Mouse (Mus musculus) megakaryocyte progenitor cell, adult 5-6 weeks (primary cell): ENCODE measurements around the gene Mapre3. TPM values are rescaled to one million over a fixed set of nuclear protein-coding genes. Genes with fewer than 3 reads are reported as not detected.

Source experiments
- ATAC-seq: replicated peaks from 2 replicates; pipeline ENCODE4 v1.8.0; 2016; ENCODE audit warnings: mild to moderate bottlenecking, moderate TSS enrichment, inconsistent platforms; ENCODE audit not compliant: poor library complexity
- total RNA-seq, 2 experiments: library from RNA; stranded (forward) in 1 of 2; stranded (reverse) in 1 of 2; fragments of 157-497, 149-512 nt in 1 of 2; fragments of 200-1000 nt in 1 of 2; gene quantifications; 2 replicates each; pipeline versions ENCODE4 v1.2.3 to v1.2.4; 2015 to 2017

Mapre3 gene
- total RNA-seq (2015) (0.27 TPM in 1 of 2 replicates, not detected in the other), total RNA-seq (2017) (not detected in 2 replicates)

DNA sequence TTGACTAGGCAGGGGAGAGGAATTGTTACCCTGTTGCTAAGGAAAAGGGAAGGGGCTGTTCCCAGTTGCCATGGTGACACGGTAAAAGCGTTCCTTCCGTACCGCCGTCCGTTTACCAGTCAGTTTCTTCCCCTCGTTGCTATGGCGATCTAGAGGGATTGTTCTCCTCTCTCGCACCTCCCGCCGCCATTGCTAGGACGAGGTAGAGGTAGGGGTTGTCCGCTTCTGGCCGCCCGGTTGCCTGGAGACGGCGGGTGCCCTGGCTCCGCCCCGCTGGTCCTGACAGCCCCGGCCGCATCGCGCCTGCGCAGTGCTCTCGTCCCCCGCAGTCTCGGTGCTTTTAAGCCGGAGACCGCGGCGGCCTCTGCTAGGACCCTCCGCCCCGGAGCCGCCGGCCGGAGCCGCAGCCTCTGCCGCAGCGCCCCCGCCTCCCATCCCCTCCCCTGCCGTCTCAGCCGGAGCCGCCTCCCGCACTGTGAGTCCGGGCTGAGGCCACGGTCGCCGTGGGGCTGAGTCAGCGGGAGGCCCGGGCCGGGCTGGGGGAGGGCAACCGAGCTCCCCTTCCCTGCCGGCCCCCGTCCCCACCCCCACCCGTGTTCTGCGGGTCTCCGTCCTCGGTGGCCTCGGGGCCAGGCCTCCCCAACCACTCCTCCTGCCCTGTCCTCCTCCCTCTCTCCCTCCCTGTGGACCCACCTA, at the start of gene Mapre3:
Gene Mapre3, plus strand, starts transcription at position 218 of the 696 bp plus-strand sequence.
- peak; percentile 69 for ATAC-seq

GRCm38 (mm10) chr5:30765596-30766370, 48.7 kb upstream of the Mapre3 start:
- no peak for ATAC-seq

DNA sequence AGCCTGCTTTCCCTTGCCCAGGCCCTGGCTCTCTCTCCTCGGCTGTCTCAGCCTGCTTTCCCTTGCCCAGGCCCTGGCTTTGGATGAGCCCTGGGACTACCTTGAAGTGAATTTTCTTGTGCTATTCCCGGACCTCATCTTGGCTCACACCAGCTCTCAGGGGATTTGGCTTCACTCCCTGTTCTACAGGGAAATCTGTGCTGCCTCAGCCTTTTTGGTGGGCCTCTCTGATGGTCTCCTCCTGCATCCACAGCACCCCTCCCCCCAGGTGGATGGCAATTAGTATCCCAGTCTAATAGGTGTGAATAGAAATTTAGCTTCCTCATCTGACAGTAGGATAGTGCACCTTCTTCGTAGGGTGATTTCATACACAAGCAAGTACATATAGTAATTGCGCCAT, 46.4 kb upstream of the Mapre3 start:
- no peak for ATAC-seq

DNA sequence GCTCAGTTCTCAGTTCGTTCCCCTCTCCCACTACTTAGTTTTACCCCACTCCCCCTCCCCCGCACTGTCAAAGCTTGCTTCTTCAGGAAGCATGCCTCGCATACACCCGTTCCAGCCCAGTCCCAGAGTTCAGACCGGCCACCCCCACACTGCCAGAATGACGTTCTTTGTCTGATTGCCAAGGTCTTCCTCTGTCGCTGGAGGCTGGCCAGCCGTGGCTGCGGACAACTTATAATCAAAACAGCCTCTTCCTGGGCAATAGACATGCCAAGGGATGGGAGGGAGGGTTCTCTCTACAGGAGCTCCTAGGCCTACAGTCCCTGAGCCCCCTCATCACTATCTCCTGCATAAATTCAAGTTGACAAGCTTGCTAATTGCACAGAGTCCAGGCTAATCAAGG, 45.8 kb upstream of the Mapre3 start:
- ATAC-seq = no peak

DNA sequence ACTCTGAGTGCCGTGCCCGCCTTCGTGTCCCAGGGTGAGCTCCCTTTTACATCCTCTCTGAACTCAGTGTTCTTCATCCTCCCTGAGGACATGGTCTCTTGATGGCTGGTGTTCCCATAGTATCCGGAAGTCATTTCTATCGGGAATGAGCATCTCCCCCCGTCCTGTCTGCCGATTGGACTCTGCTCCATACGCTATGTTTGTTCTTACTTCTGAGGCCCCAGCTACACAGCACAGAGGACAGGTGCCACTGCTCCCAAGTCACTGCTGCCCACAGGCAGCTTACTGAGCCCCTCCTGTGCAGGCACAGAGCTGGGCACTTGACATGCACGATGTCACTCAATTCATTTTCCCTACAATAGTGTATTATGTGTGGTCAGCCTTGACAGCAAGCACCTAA, 45.4 kb upstream of the Mapre3 start:
- ATAC-seq = no peak

DNA sequence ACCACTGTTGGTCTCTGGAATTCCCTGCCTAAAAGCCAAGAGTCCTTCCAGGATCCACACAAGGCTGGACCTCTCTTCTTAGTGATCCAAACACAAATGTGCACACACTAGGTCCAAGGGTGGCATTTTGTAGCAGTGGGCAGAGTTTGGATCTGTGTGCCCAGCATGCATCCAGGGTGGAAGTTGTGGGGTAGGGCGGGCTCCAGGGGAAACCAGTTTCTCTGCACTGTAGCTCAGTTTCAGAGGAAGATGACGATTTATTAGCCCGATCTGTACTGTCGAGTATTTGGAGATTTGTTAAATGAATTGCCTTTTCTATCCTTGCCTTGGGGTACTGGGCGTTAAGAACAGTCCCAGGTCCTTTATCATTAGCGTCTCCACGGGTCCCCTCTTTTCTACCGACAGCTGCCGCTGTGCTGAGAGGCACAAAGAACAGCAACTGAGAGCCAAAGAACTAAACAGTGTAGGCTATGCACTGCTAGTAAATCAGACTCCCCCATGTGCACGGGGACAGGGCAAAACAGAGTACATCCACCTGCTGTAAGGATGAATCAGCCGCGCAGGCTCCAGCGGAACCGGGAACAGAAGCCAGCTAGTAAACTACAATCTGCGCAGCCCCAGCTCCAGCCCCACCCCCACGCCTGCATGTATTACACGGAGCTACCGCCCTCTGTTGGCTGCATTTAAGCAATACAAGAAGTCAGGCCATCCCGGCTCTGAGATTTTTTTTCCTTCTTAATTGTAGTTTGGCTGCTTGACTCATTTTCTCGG, 39.7 kb upstream of the Mapre3 start:
- peak; percentile 90 for ATAC-seq

DNA sequence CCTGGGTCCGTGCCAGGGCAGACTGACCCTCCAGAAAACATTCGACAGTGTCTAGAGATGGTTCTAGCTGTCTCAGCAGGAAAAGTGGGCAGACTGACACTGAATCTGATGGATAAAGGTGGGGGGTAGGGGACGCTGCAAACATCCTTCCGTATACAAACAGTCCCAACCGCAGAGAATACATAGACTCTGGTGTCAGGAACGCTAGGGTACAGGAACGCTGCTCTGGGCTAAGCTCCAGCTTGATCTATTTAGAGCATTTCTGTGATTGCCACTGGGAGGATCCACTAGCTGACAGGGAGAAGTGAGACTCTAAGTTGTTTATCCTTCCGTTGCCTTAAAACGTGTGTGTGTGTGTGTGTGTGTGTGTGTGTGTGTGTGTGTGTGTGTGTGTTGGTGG, 33.7 kb upstream of the Mapre3 start:
- no peak for ATAC-seq

- no peak for ATAC-seq
These were observed 33.3 kb upstream of the Mapre3 start for GRCm38 (mm10) chr5:30781147-30781546.

DNA sequence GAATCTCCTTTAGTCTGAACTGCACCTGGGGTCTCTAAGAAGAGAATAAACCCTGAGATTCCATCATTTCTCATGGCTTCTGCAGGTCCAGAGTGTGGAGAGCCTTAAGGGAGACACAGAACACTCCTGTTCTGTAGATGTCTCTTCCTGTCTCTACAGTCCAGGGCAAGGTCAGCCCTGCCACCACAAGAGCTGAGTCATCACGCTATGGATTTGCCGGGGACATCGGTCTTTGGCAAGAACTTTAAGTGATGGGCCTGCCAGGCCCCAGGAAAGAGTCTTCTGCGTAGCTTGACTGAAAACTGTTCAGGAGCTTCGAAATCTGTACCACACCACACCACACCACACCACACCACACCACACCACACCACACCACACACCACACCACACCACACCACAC, 27.1 kb upstream of the Mapre3 start:
- no peak for ATAC-seq

GRCm38 (mm10) chr5:30790047-30790446, 24.4 kb upstream of the Mapre3 start:
- no peak for ATAC-seq

DNA sequence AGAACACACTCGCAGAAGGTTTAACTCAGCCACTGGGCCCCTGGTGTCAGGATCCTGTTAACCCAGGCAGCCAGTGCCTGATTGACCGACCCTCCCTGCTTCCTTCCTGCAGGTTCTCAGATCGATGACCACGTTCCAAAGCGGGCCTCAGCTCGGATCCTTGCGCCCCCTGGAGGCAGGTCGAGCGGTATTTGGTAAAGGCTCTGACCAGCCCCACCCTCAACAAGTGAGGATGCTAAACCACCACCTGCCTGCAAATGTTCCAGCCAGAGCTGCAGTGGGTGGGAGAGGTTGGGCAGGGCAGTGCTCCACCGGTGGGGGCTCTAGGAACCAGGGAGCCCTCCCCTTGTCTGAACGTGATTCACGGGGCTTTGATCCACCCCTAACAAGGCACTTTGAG, 18.3 kb upstream of the Mapre3 start:
- ATAC-seq = peak; percentile 69

- ATAC-seq = peak; percentile 94
These were observed 17.0 kb upstream of the Mapre3 start for GRCm38 (mm10) chr5:30797482-30797881.

DNA sequence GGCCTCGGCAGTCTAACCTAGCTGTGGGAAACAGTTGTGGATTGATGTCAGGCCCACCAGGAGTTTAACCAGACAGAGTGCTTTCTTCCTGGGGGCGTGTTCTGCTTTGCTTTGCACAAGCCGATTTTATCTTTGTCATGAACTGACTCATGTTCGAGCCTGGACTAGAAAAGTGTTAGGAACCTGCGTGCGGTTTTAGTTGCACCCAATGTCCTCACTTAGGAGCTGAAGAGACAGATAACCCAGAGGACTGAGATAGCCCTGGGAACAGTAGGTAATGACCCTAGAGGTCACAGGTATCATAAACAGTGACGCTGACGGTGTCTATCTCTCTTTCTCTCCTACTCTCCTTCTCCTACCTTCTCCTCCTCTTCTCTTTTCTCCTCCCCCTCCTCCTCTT, 16.5 kb upstream of the Mapre3 start:
- ATAC-seq = no peak

DNA sequence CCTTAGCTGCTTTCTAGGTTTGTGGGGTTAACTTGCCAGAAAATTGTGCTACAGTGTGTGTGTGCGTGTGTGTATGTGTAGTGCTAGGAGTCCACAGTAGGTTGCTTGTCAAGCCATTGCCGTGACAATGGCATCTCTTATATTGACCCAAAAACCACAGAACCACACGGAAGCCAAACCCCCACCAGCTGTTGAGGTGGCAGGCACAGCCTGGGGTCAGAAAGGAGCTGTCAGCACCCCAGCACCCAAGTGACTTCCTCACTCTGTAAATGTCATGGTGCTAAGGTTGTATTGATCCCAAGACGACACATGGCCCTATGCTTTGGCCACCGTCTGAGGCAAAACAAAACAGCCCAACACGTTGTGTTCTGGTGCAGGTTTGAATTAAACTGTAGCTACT, 15.5 kb upstream of the Mapre3 start:
- no peak for ATAC-seq

DNA sequence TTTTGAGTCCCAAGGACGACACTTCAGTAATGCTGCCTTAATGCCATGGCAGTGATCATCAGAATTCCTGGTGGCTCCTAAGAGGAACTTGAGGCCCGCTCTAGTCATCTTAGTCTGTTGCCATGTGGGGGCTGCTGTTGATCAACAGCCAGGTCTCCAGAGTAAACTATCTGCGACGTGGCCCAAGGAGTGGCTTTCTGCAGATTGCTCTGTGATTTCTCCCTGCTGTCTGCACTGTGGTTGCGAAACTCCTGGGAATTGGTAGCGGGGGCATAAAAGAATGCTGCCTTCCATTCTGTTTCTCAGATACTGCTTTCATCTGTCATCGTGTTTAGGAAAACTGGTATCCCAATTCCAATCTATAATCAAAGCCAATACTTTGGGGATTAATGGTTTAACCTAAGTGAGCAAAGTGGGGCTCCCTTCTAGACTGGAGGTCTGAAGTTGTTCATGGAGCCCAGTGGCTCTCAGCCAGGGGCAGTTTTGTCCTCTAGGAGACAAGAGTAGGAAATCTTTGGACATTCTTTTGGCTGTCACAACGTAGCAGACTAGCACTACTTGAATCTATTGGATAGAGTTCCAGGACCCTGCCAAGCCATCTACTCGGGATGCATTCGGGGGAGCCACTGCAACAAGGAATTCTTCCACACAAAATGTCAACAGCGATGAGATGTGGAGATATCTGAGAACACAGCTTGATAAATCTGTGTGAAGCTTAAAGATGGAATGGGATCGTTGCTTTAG, 11.5 kb upstream of the Mapre3 start:
- no peak for ATAC-seq

GRCm38 (mm10) chr5:30806106-30806505, 8.3 kb upstream of the Mapre3 start:
- ATAC-seq = peak; percentile 92

- ATAC-seq = no peak
These were observed 652 bp downstream of the Mapre3 start for GRCm38 (mm10) chr5:30815120-30815465.

GRCm38 (mm10) chr5:30816261-30816791, 1.9 kb downstream of the Mapre3 start:
- ATAC-seq = peak; percentile 61

- no peak for ATAC-seq
These were observed 4.4 kb downstream of the Mapre3 start for GRCm38 (mm10) chr5:30818758-30819309.

DNA sequence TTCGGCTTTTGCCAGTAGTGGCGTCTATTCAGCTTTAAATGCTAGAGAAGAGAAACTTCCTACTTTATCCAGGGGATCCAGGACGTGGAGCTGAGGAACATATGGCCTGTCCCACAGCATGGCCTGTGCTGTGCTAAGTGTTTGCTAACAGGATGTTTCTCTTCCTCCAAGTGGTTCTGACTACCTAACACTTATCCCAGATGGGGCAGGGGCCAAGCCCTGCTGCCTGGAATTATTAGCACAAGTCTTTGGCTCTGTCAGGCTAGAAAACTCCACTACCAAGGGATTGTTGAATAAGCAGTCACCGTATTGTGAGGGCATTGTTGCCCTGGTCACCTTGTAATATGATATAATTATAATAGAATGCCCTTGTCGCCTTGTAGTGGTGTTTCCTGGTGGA, 8.2 kb downstream of the Mapre3 start:
- no peak for ATAC-seq
